Mouse (Mus musculus) ZHBTc4 (cell line): ENCODE data around the gene Txnip.
"Not testable (repeated sequence)": the region's sequence is repeated elsewhere in the genome, so short reads cannot be mapped to it uniquely, and the experiment has no call there.

Experiments used
- DNase-seq: peaks from one replicate; pipeline ENCODE4 v3.0.0-alpha.2; 2011; ENCODE audit warnings: low read depth, low spot score

The Txnip gene

GRCm38 (mm10) chr3:96593790-96594560 is 36.2 kb downstream of the Txnip start, which contains the start of gene Polr3gl:
Gene Polr3gl (minus strand): TSS chr3:96594181.
- DNase-seq = peak; percentile 97

GRCm38 (mm10) chr3:96594851-96595250 is 37.1 kb downstream of the Txnip start:
- DNase-seq = no peak

GRCm38 (mm10) chr3:96595661-96596060 is 37.9 kb downstream of the Txnip start:
- no peak for DNase-seq

GRCm38 (mm10) chr3:96596228-96596707 is 38.5 kb downstream of the Txnip start, which contains the start of gene Ankrd34a:
Gene Ankrd34a (plus strand): TSS chr3:96596636.
- DNase-seq = no peak

GRCm38 (mm10) chr3:96596855-96597254 is 39.1 kb downstream of the Txnip start:
- no peak for DNase-seq

- DNase-seq = peak; percentile 52
These were observed 39.7 kb downstream of the Txnip start for GRCm38 (mm10) chr3:96597435-96597891.

GRCm38 (mm10) chr3:96598156-96599068 is 40.7 kb downstream of the Txnip start:
- peak; percentile 70 for DNase-seq

- DNase-seq = no peak
These were observed 41.3 kb downstream of the Txnip start for GRCm38 (mm10) chr3:96599069-96599393.

- DNase-seq = no peak
These were observed 41.7 kb downstream of the Txnip start for GRCm38 (mm10) chr3:96599411-96599810.

GRCm38 (mm10) chr3:96600639-96601250 is 43.0 kb downstream of the Txnip start, which contains the start of gene Lix1l:
Gene Lix1l (plus strand): TSS chr3:96601149.
- peak; percentile 99 for DNase-seq

GRCm38 (mm10) chr3:96601251-96601787 is 43.6 kb downstream of the Txnip start:
- peak; percentile 34 for DNase-seq

GRCm38 (mm10) chr3:96601941-96602703 is 44.4 kb downstream of the Txnip start:
- DNase-seq = no peak

GRCm38 (mm10) chr3:96602704-96603084 is 44.9 kb downstream of the Txnip start:
- DNase-seq = no peak

- no peak for DNase-seq
These were observed 45.6 kb downstream of the Txnip start for GRCm38 (mm10) chr3:96603311-96603710.

GRCm38 (mm10) chr3:96606007-96606406 is 48.2 kb downstream of the Txnip start:
- not testable (repeated sequence) for DNase-seq

- DNase-seq = no peak
These were observed 48.9 kb downstream of the Txnip start for GRCm38 (mm10) chr3:96606618-96607017.
